Mouse (Mus musculus): ENCODE data around the gene Chd5. TPM values are rescaled to one million over a fixed set of nuclear protein-coding genes. Genes with fewer than 3 reads are reported as not detected.

Gene Chd5
- polyA plus RNA-seq, 1 experiment: 25.9 TPM

- H3K27me3 ChIP-seq (ENCODE audit: control insufficient read depth, insufficient read depth, low read length): no peaks in the 10 kb centered on the region; the same call in 1 of the 2 replicates
- DNase-seq: no peak
- no peak overlapping the region for H3K4me3 ChIP-seq (replicated peaks; ENCODE audit: insufficient read depth, low read depth, low read length)
- no peak overlapping the region for H3K27ac ChIP-seq (ENCODE audit: insufficient read depth, low read length)
- TF ChIP-seq CTCF (IDR thresholded peaks at IDR 0.05; ENCODE audit: borderline replicate concordance, insufficient read depth, low read depth, low read length) (no peak), POLR2A (IDR thresholded peaks at IDR 0.05; ENCODE audit: borderline replicate concordance, insufficient read depth, low read length) (no peak)
- peaks cover 27% of the 10 kb centered on the region for H3K4me1 ChIP-seq (ENCODE audit: control insufficient read depth, insufficient read depth, low read length)
- 79% methylated on average over 9 of the region's 9 CpGs for WGBS
Measured at GRCm38 (mm10) chr4:152307542-152307941, 30.9 kb upstream of the Chd5 start.

- no peak for DNase-seq
- H3K27ac ChIP-seq (ENCODE audit: insufficient read depth, low read length): no peak overlapping the region
- H3K27me3 ChIP-seq (ENCODE audit: control insufficient read depth, insufficient read depth, low read length): no peaks in the 10 kb centered on the region; the same call in 1 of the 2 replicates
- WGBS: 35% methylated on average over 14 of the region's 14 CpGs
- H3K4me1 ChIP-seq (ENCODE audit: control insufficient read depth, insufficient read depth, low read length): peaks cover 4% of the 10 kb centered on the region; the same call in 1 of the 2 replicates
- no peak overlapping the region for H3K4me3 ChIP-seq (replicated peaks; ENCODE audit: insufficient read depth, low read depth, low read length)
- no peak for TF ChIP-seq CTCF (IDR thresholded peaks at IDR 0.05; ENCODE audit: borderline replicate concordance, insufficient read depth, low read depth, low read length)
- TF ChIP-seq POLR2A (IDR thresholded peaks at IDR 0.05; ENCODE audit: borderline replicate concordance, insufficient read depth, low read length): no peak
Measured at GRCm38 (mm10) chr4:152312186-152312585, 26.3 kb upstream of the Chd5 start.

GRCm38 (mm10) chr4:152313211-152313632, 25.2 kb upstream of the Chd5 start:
- 3% methylated on average over 29 of the region's 29 CpGs for WGBS

GRCm38 (mm10) chr4:152313934-152314333, 24.5 kb upstream of the Chd5 start:
- TF ChIP-seq CTCF (IDR thresholded peaks at IDR 0.05; ENCODE audit: borderline replicate concordance, insufficient read depth, low read depth, low read length) (no peak), POLR2A (IDR thresholded peaks at IDR 0.05; ENCODE audit: borderline replicate concordance, insufficient read depth, low read length) (no peak)
- Histone ChIP-seq H3K4me1 (ENCODE audit: control insufficient read depth, insufficient read depth, low read length) (peaks cover 4% of the 10 kb centered on the region; the same call in 1 of the 2 replicates), H3K27ac (ENCODE audit: insufficient read depth, low read length) (no peak overlapping the region), H3K4me3 (replicated peaks; ENCODE audit: insufficient read depth, low read depth, low read length) (no peak overlapping the region), H3K27me3 (ENCODE audit: control insufficient read depth, insufficient read depth, low read length) (no peaks in the 10 kb centered on the region; the same call in 1 of the 2 replicates)
- DNase-seq: no peak

More at GRCm38 (mm10) chr4:152313211-152313632, 25.2 kb upstream of the Chd5 start:
- DNase-seq: no peak
- H3K27ac ChIP-seq (ENCODE audit: insufficient read depth, low read length): no peak overlapping the region
- H3K4me1 ChIP-seq (ENCODE audit: control insufficient read depth, insufficient read depth, low read length): peaks cover 4% of the 10 kb centered on the region; the same call in 1 of the 2 replicates
- TF ChIP-seq CTCF (IDR thresholded peaks at IDR 0.05; ENCODE audit: borderline replicate concordance, insufficient read depth, low read depth, low read length) (no peak), POLR2A (IDR thresholded peaks at IDR 0.05; ENCODE audit: borderline replicate concordance, insufficient read depth, low read length) (no peak)
- peak overlapping the region; percentile 3 for H3K4me3 ChIP-seq (replicated peaks; ENCODE audit: insufficient read depth, low read depth, low read length)
- no peaks in the 10 kb centered on the region; the same call in 1 of the 2 replicates for H3K27me3 ChIP-seq (ENCODE audit: control insufficient read depth, insufficient read depth, low read length)

GRCm38 (mm10) chr4:152315498-152316213, 22.8 kb upstream of the Chd5 start:
- TF ChIP-seq POLR2A (IDR thresholded peaks at IDR 0.05; ENCODE audit: borderline replicate concordance, insufficient read depth, low read length) (no peak), CTCF (IDR thresholded peaks at IDR 0.05; ENCODE audit: borderline replicate concordance, insufficient read depth, low read depth, low read length) (no peak)
- Histone ChIP-seq H3K4me3 (replicated peaks; ENCODE audit: insufficient read depth, low read depth, low read length) (peak overlapping the region; percentile 23), H3K27me3 (ENCODE audit: control insufficient read depth, insufficient read depth, low read length) (no peaks in the 10 kb centered on the region; the same call in 1 of the 2 replicates), H3K27ac (ENCODE audit: insufficient read depth, low read length) (no peak overlapping the region), H3K4me1 (ENCODE audit: control insufficient read depth, insufficient read depth, low read length) (peaks cover 4% of the 10 kb centered on the region; the same call in 1 of the 2 replicates)
- no peak for DNase-seq
- 4% methylated on average over 43 of the region's 43 CpGs for WGBS

GRCm38 (mm10) chr4:152317631-152318033, 20.8 kb upstream of the Chd5 start:
- Histone ChIP-seq H3K4me1 (ENCODE audit: control insufficient read depth, insufficient read depth, low read length) (peaks cover 4% of the 10 kb centered on the region; the same call in 1 of the 2 replicates), H3K27me3 (ENCODE audit: control insufficient read depth, insufficient read depth, low read length) (no peaks in the 10 kb centered on the region; the same call in 1 of the 2 replicates), H3K4me3 (replicated peaks; ENCODE audit: insufficient read depth, low read depth, low read length) (no peak overlapping the region), H3K27ac (ENCODE audit: insufficient read depth, low read length) (no peak overlapping the region)
- DNase-seq: no peak
- TF ChIP-seq POLR2A (IDR thresholded peaks at IDR 0.05; ENCODE audit: borderline replicate concordance, insufficient read depth, low read length) (no peak), CTCF (IDR thresholded peaks at IDR 0.05; ENCODE audit: borderline replicate concordance, insufficient read depth, low read depth, low read length) (no peak)
- WGBS: 30% methylated on average over 6 of the region's 6 CpGs

GRCm38 (mm10) chr4:152318517-152319234, 19.8 kb upstream of the Chd5 start, which contains the start of gene Rnf207:
Gene Rnf207 (minus strand): TSS chr4:152318993.
- TF ChIP-seq CTCF (IDR thresholded peaks at IDR 0.05; ENCODE audit: borderline replicate concordance, insufficient read depth, low read depth, low read length) (peak; percentile 65), POLR2A (IDR thresholded peaks at IDR 0.05; ENCODE audit: borderline replicate concordance, insufficient read depth, low read length) (no peak)
- H3K27me3 ChIP-seq (ENCODE audit: control insufficient read depth, insufficient read depth, low read length): no peaks in the 10 kb centered on the region; the same call in 1 of the 2 replicates
- whole genome bisulfite sequencing: 17% methylated on average over 26 of the region's 26 CpGs

More at GRCm38 (mm10) chr4:152318517-152319234, 19.8 kb upstream of the Chd5 start, which contains the start of gene Rnf207:
- Histone ChIP-seq H3K4me1 (ENCODE audit: control insufficient read depth, insufficient read depth, low read length) (no peaks in the 10 kb centered on the region), H3K4me3 (replicated peaks; ENCODE audit: insufficient read depth, low read depth, low read length) (no peak within 1 kb of the TSS), H3K27ac (ENCODE audit: insufficient read depth, low read length) (no peak within 1 kb of the TSS)
- DNase-seq: peak; percentile 59 to 68
